Mouse (Mus musculus) ES-Bruce4 (cell line): Measurements from ENCODE around the gene Baz2b. TPM values are rescaled to one million over a fixed set of nuclear protein-coding genes. Genes with fewer than 3 reads are reported as not detected.

Experiments used
- H3K27ac ChIP-seq: 2 replicates; pipeline ENCODE4 v1.5.1; 2012; ENCODE audit warnings: low read length, inconsistent platforms; ENCODE audit not compliant: insufficient read depth
- H3K27me3 ChIP-seq: 2 replicates; pipeline ENCODE4 v1.6.1; 2012; ENCODE audit warnings: mild to moderate bottlenecking, low read length, inconsistent platforms; ENCODE audit not compliant: control insufficient read depth, poor library complexity, insufficient read depth, severe bottlenecking
- H3K36me3 ChIP-seq: 2 replicates; pipeline ENCODE4 v1.6.1; 2012; ENCODE audit warnings: inconsistent platforms, mild to moderate bottlenecking, low read length, moderate library complexity; ENCODE audit not compliant: control insufficient read depth, poor library complexity, insufficient read depth, severe bottlenecking
- H3K4me1 ChIP-seq: one replicate; pipeline ENCODE4 v1.8.1; 2011; ENCODE audit warnings: low read length; ENCODE audit not compliant: control insufficient read depth, insufficient read depth
- H3K4me3 ChIP-seq: 2 replicates; pipeline ENCODE4 v1.5.1; 2011; ENCODE audit warnings: low read depth, mild to moderate bottlenecking, low read length
- H3K9ac ChIP-seq: 2 replicates; pipeline ENCODE4 v1.6.1; 2012; ENCODE audit warnings: low read depth, mild to moderate bottlenecking, inconsistent platforms; ENCODE audit not compliant: poor library complexity, severe bottlenecking
- H3K9me3 ChIP-seq: replicated peaks from 2 replicates; pipeline ENCODE4 v1.6.1; 2012; ENCODE audit warnings: mild to moderate bottlenecking, low read length, inconsistent platforms; ENCODE audit not compliant: control insufficient read depth, poor library complexity, insufficient read depth, severe bottlenecking
- CTCF ChIP-seq: IDR thresholded peaks from one replicate; pipeline ENCODE4 v1.8.1; 2011; ENCODE audit warnings: low read depth, low read length
- EP300 ChIP-seq: IDR thresholded peaks from 2 replicates; pipeline ENCODE4 v1.6.1; 2011; ENCODE audit warnings: low read depth, low read length; ENCODE audit not compliant: insufficient read depth
- POLR2A ChIP-seq: IDR thresholded peaks from one replicate; pipeline ENCODE4 v1.8.1; 2011; ENCODE audit warnings: low read length; ENCODE audit not compliant: insufficient read depth
- polyA plus RNA-seq: library from polyadenylated mRNA; stranded (reverse); fragments of >200 nt; gene quantifications from 2 replicates; pipeline ENCODE4 v1.2.4, GENCODE M21; 2011; ENCODE audit warnings: low read depth; ENCODE audit not compliant: missing spikeins, insufficient read depth, insufficient read length

Baz2b gene
- polyA plus RNA-seq, 1 experiment: 43.2 TPM

- Histone ChIP-seq H3K27me3 (peaks cover 4% of the 10 kb centered on the region; the same call in 1 of the 2 replicates), H3K9me3 (no peaks in the 10 kb centered on the region), H3K36me3 (no peaks in the 10 kb centered on the region), H3K27ac (no peak overlapping the region), H3K9ac (no peak overlapping the region), H3K4me3 (no peak overlapping the region), H3K4me1 (no peaks in the 10 kb centered on the region)
- TF ChIP-seq POLR2A (no peak), EP300 (0 out of 2 replicates have a peak, but pooled peaks have one; percentile 39)
Observed at GRCm38 (mm10) chr2:60126831-60127230, 82.8 kb downstream of the Baz2b start.

GRCm38 (mm10) chr2:60126292-60126691 lies 83.3 kb downstream of the Baz2b start:
- Histone ChIP-seq H3K4me3 (no peak overlapping the region), H3K36me3 (no peaks in the 10 kb centered on the region), H3K9me3 (no peaks in the 10 kb centered on the region), H3K27me3 (peaks cover 4% of the 10 kb centered on the region; the same call in 1 of the 2 replicates), H3K9ac (peak overlapping the region; percentile 99; the same call in 1 of the 2 replicates), H3K27ac (no peak overlapping the region), H3K4me1 (no peaks in the 10 kb centered on the region)
- TF ChIP-seq CTCF: no peak
- no peak for TF ChIP-seq POLR2A
- TF ChIP-seq EP300: no peak

- Histone ChIP-seq H3K27ac (peak overlapping the region; percentile 83), H3K9me3 (no peaks in the 10 kb centered on the region), H3K4me1 (no peaks in the 10 kb centered on the region), H3K27me3 (no peaks in the 10 kb centered on the region; the same call in 1 of the 2 replicates), H3K36me3 (no peaks in the 10 kb centered on the region), H3K9ac (peak overlapping the region; percentile 99), H3K4me3 (peak overlapping the region; percentile 68)
- TF ChIP-seq EP300 (no peak), POLR2A (no peak), CTCF (no peak)
Observed at GRCm38 (mm10) chr2:60125049-60126004, 84.3 kb downstream of the Baz2b start.

- TF ChIP-seq EP300: no peak
- TF ChIP-seq POLR2A: no peak
- no peak for TF ChIP-seq CTCF
- Histone ChIP-seq H3K9me3 (no peaks in the 10 kb centered on the region), H3K36me3 (no peaks in the 10 kb centered on the region), H3K27ac (peak overlapping the region; percentile 2; the same call in 1 of the 2 replicates), H3K27me3 (no peaks in the 10 kb centered on the region), H3K9ac (peak overlapping the region; percentile 99), H3K4me1 (no peaks in the 10 kb centered on the region), H3K4me3 (peak overlapping the region; percentile 60)
Observed at GRCm38 (mm10) chr2:60124648-60125048, 85.0 kb downstream of the Baz2b start.

GRCm38 (mm10) chr2:60123911-60124647 lies 85.6 kb downstream of the Baz2b start:
- Histone ChIP-seq H3K36me3 (no peaks in the 10 kb centered on the region), H3K9me3 (no peaks in the 10 kb centered on the region), H3K27ac (peak overlapping the region; percentile 2; the same call in 1 of the 2 replicates), H3K4me1 (no peaks in the 10 kb centered on the region), H3K27me3 (no peaks in the 10 kb centered on the region), H3K9ac (peak overlapping the region; percentile 99), H3K4me3 (peak overlapping the region; percentile 60)
- TF ChIP-seq EP300 (no peak), POLR2A (no peak), CTCF (no peak)
